9 mouse cellular contexts compared by ENCODE assay signal in genomic region chr11:119041325-119041716, GRCm38 (mm10). TPM values are rescaled to one million over a fixed set of nuclear protein-coding genes. Genes with fewer than 3 reads are reported as not detected.
DNase-seq lines count a peak whose midpoint lies in the region; ATAC-seq and TF ChIP-seq lines count a peak whose summit lies in the region.
"Had no signal": no experiment of that assay in that cellular context is flagged by ENCODE, and none has a peak within 500 bp of the region (broad histone marks: within the 10 kb centered on the region; RNA-seq: fewer than 3 reads in every experiment).

No protein-coding gene starts in this region.

- H3K4me2 ChIP-seq in lung, postnatal 0 days (replicated peaks; ENCODE audit: low read depth, low read length): peak overlapping the region; percentile 99
- peak overlapping the region; percentile 73 for H3K4me2 ChIP-seq in hindbrain, embryonic 14.5 days (replicated peaks)

- peaks cover 9% of the 10 kb centered on the region; the same call in 1 of the 2 replicates for H3K9me3 ChIP-seq in erythroblast, embryonic 14.5 days (ENCODE audit: control insufficient read depth, low read length)
- no peaks in the 10 kb centered on the region for H3K9me3 ChIP-seq in lung, postnatal 0 days (ENCODE audit: low read length)
- no peaks in the 10 kb centered on the region for H3K9me3 ChIP-seq in hindbrain, embryonic 14.5 days (ENCODE audit: control insufficient read depth, low read length)

- peaks cover 25% of the 10 kb centered on the region for H3K4me1 ChIP-seq in erythroblast, embryonic 14.5 days (ENCODE audit: control insufficient read depth)
- peaks cover 21% of the 10 kb centered on the region for H3K4me1 ChIP-seq in lung, postnatal 0 days (ENCODE audit: insufficient read depth, low read depth, low read length)
- H3K4me1 ChIP-seq in hindbrain, embryonic 14.5 days (replicated peaks; ENCODE audit: control insufficient read depth, insufficient read depth, low read length): peaks cover 34% of the 10 kb centered on the region

- DNase-seq in lung, postnatal 0 days (ENCODE audit: low spot score): peak; percentile 36
- no peak for DNase-seq in lung, postnatal 36 days
- peak; percentile 66 for DNase-seq in hindbrain, embryonic 14.5 days (ENCODE audit: low spot score)
- DNase-seq in mesoderm, embryonic 11.5 days (ENCODE audit: low read depth, low spot score): peak; percentile 76
- no peak for DNase-seq in ovary, postnatal 36 days (ENCODE audit: low spot score)
- DNase-seq in left cerebral cortex, adult 9 months (ENCODE audit: low spot score in 2 of 2): no peak

- H3K36me3 ChIP-seq in erythroblast, embryonic 14.5 days (ENCODE audit: control insufficient read depth): peaks cover 2% of the 10 kb centered on the region; the same call in 1 of the 2 replicates
- no peaks in the 10 kb centered on the region; the same call in 1 of the 2 replicates for H3K36me3 ChIP-seq in lung, postnatal 0 days (ENCODE audit: insufficient read depth, low read length)
- peaks cover 13% of the 10 kb centered on the region for H3K36me3 ChIP-seq in hindbrain, embryonic 14.5 days (replicated peaks; ENCODE audit: control insufficient read depth, insufficient read depth)

- peaks cover 99% of the 10 kb centered on the region for H3K27me3 ChIP-seq in erythroblast, embryonic 14.5 days (ENCODE audit: control insufficient read depth)
- H3K27me3 ChIP-seq in lung, postnatal 0 days (replicated peaks; ENCODE audit: insufficient read depth, low read length): peaks cover 50% of the 10 kb centered on the region
- H3K27me3 ChIP-seq in hindbrain, embryonic 14.5 days (ENCODE audit: control insufficient read depth, insufficient read depth, low read length): peaks cover 80% of the 10 kb centered on the region

- TF ChIP-seq CTCF in lung, postnatal 0 days (IDR thresholded peaks at IDR 0.05): no peak

- ATAC-seq in erythroblast, adult 5-6 weeks (replicated peaks; ENCODE audit: low FRiP score, poor library complexity, severe bottlenecking): no peak
- peak; percentile 20 for ATAC-seq in lung, postnatal 0 days
- ATAC-seq in hindbrain, embryonic 14.5 days (ENCODE audit: low FRiP score): peak; percentile 75

- H3K4me3 ChIP-seq in erythroblast, embryonic 14.5 days (replicated peaks): peak overlapping the region; percentile 65
- H3K4me3 ChIP-seq in lung, postnatal 0 days (ENCODE audit: low read depth, low read length): peak overlapping the region; percentile 63
- H3K4me3 ChIP-seq in hindbrain, embryonic 14.5 days (replicated peaks; ENCODE audit: low read length): peak overlapping the region; percentile 78

- TF ChIP-seq EP300 in lung, postnatal 0 days (IDR thresholded peaks at IDR 0.05): no peak

- H3K27ac ChIP-seq in lung, postnatal 0 days (ENCODE audit: low read length): no peak overlapping the region
- H3K27ac ChIP-seq in hindbrain, embryonic 14.5 days: peak overlapping the region; percentile 92
- H3K27ac ChIP-seq: macrophage had no signal

- WGBS in lung, postnatal 0 days: 1% methylated on average over 29 of the region's 31 CpGs
- under 1% methylated on average over 31 of the region's 31 CpGs for WGBS in hindbrain, embryonic 14.5 days

- H3K9ac ChIP-seq in lung, postnatal 0 days (replicated peaks; ENCODE audit: low read depth): no peak overlapping the region
- H3K9ac ChIP-seq in hindbrain, embryonic 14.5 days: peak overlapping the region; percentile 80

RNA-seq across cellular contexts. Expression of gene Cbx8, which starts 0.6 kb away (rescaled TPM):
- polyA plus RNA-seq in erythroblast, embryonic 14.5 days (2012): 0.20 and 0.42 TPM in 2 replicates
- 0.38 and 0.42 TPM in 2 replicates for total RNA-seq in erythroblast, adult 5-6 weeks (2015; ENCODE audit: low replicate concordance)
- 0.70 and 1.4 TPM in 2 replicates for total RNA-seq in erythroblast, adult 5-6 weeks (2017; ENCODE audit: low replicate concordance)
- 9.4 and 9.8 TPM in 2 replicates for polyA plus RNA-seq in lung, postnatal 0 days (2015; fragmentation: Nextera tagmentation; extraction: Ambion mirVana)
- 8.5 and 9.8 TPM in 2 replicates for polyA plus RNA-seq in hindbrain, embryonic 14.5 days (2014; fragmentation: Nextera tagmentation; extraction: Ambion mirVana)

RNA-seq across cellular contexts. Expression of gene Cbx2, which starts 18.6 kb away (rescaled TPM):
- 0.09 and 0.10 TPM in 2 replicates for polyA plus RNA-seq in erythroblast, embryonic 14.5 days (2012)
- 0.19 and 0.42 TPM in 2 replicates for total RNA-seq in erythroblast, adult 5-6 weeks (2015; ENCODE audit: low replicate concordance)
- total RNA-seq in erythroblast, adult 5-6 weeks (2017; ENCODE audit: low replicate concordance): not detected in 2 replicates
- 6.2 and 6.9 TPM in 2 replicates for polyA plus RNA-seq in lung, postnatal 0 days (2015; fragmentation: Nextera tagmentation; extraction: Ambion mirVana)
- 10.7 and 13.7 TPM in 2 replicates for polyA plus RNA-seq in hindbrain, embryonic 14.5 days (2014; fragmentation: Nextera tagmentation; extraction: Ambion mirVana)

RNA-seq across cellular contexts. Expression of gene Cbx4, which starts 44.7 kb away (rescaled TPM):
- 0.35 and 0.59 TPM in 2 replicates for polyA plus RNA-seq in erythroblast, embryonic 14.5 days (2012)
- total RNA-seq in erythroblast, adult 5-6 weeks (2015; ENCODE audit: low replicate concordance): 4.8 and 7.7 TPM in 2 replicates
- 4.3 and 9.4 TPM in 2 replicates for total RNA-seq in erythroblast, adult 5-6 weeks (2017; ENCODE audit: low replicate concordance)
- polyA plus RNA-seq in lung, postnatal 0 days (2015; fragmentation: Nextera tagmentation; extraction: Ambion mirVana): 8.9 and 9.7 TPM in 2 replicates
- 16.8 and 20.2 TPM in 2 replicates for polyA plus RNA-seq in hindbrain, embryonic 14.5 days (2014; fragmentation: Nextera tagmentation; extraction: Ambion mirVana)

RNA-seq across cellular contexts. Expression of gene Enpp7, which starts 53.3 kb away (rescaled TPM):
- polyA plus RNA-seq in erythroblast, embryonic 14.5 days (2012): not detected in 2 replicates
- total RNA-seq in erythroblast, adult 5-6 weeks (2015; ENCODE audit: low replicate concordance): not detected in 2 replicates
- not detected in 2 replicates for total RNA-seq in erythroblast, adult 5-6 weeks (2017; ENCODE audit: low replicate concordance)
- not detected in 2 replicates for polyA plus RNA-seq in lung, postnatal 0 days (2015; fragmentation: Nextera tagmentation; extraction: Ambion mirVana)
- polyA plus RNA-seq in hindbrain, embryonic 14.5 days (2014; fragmentation: Nextera tagmentation; extraction: Ambion mirVana): not detected in 2 replicates
- polyA plus RNA-seq: macrophage had no signal

Comparison
In these comparisons a context has a peak if more than half of its experiments do, and no peak if none do; other contexts are left out.
1. DNase-seq: peak in lung, postnatal 0 days (single experiment), hindbrain, embryonic 14.5 days (single experiment) and mesoderm, embryonic 11.5 days (single experiment); none in lung, postnatal 36 days (single experiment), ovary, postnatal 36 days (single experiment) and left cerebral cortex, adult 9 months (0 of 2).
2. Peak in every context shown above with its lines, with median percentiles within 50 percentile points of each other: H3K4me3 ChIP-seq.